Mouse (Mus musculus): ENCODE measurements around the gene Dnah5.

- TF ChIP-seq CTCF (IDR thresholded peaks at IDR 0.05; ENCODE audit: low read depth, low read length) (no peak), POLR2A (IDR thresholded peaks at IDR 0.05; ENCODE audit: borderline replicate concordance, low read depth, low read length) (no peak)
Measured at GRCm38 (mm10) chr15:28188361-28189011, 15.1 kb upstream of the Dnah5 start.

Measured in bone marrow macrophage, adult 2 months (primary cell).